Mouse (Mus musculus) neural tube, embryonic 12.5 days (tissue): ENCODE data around the gene Tmem156. TPM values are rescaled to one million over a fixed set of nuclear protein-coding genes. Genes with fewer than 3 reads are reported as not detected.

Experiments
- ATAC-seq: fragments of 200-750 bp; cut with Nextera tagmentation; 2 replicates; pipeline ENCODE4 v1.8.0; 2017; ENCODE audit warnings: low read depth, mild to moderate bottlenecking, moderate TSS enrichment, moderate library complexity; ENCODE audit not compliant: low FRiP score
- H3K27ac ChIP-seq: fragments of 300-500 bp; sonication (generic); 2 replicates; pipeline ENCODE4 v1.5.1; 2016
- H3K27me3 ChIP-seq: fragments of 300-500 bp; sonication (generic); replicated peaks from 2 replicates; pipeline ENCODE4 v1.6.1; 2016; ENCODE audit warnings: mild to moderate bottlenecking
- H3K36me3 ChIP-seq: fragments of 300-500 bp; sonication (generic); 2 replicates; pipeline ENCODE4 v1.6.1; 2016; ENCODE audit warnings: mild to moderate bottlenecking
- H3K4me1 ChIP-seq: fragments of 300-500 bp; sonication (generic); 2 replicates; pipeline ENCODE4 v1.6.1; 2016
- H3K4me2 ChIP-seq: fragments of 300-500 bp; sonication (generic); replicated peaks from 2 replicates; pipeline ENCODE4 v1.6.1; 2016; ENCODE audit warnings: mild to moderate bottlenecking
- H3K4me3 ChIP-seq: fragments of 300-500 bp; sonication (generic); 2 replicates; pipeline ENCODE4 v1.5.1; 2016
- H3K9ac ChIP-seq: fragments of 300-500 bp; sonication (generic); 2 replicates; pipeline ENCODE4 v1.6.1; 2016; ENCODE audit warnings: mild to moderate bottlenecking
- H3K9me3 ChIP-seq: fragments of 300-500 bp; sonication (generic); 2 replicates; pipeline ENCODE4 v1.6.1; 2016; ENCODE audit warnings: mild to moderate bottlenecking
- WGBS: fragments of 180-500 bp; shearing (Covaris S2); methylation state at CpG from one replicate; pipeline ENCODE4 v1.1.7; 2016; 5-methylcytosine and 5-hydroxymethylcytosine counted together
- polyA plus RNA-seq: library from polyadenylated mRNA; unstranded; fragments of >200 nt; fragmentation: Nextera tagmentation; extraction: Ambion mirVana; gene quantifications from 2 replicates; pipeline ENCODE4 v1.2.1, GENCODE M21; 2016

The Tmem156 gene
- polyA plus RNA-seq, 1 experiment from 2014 or later = 0.20 TPM

DNA sequence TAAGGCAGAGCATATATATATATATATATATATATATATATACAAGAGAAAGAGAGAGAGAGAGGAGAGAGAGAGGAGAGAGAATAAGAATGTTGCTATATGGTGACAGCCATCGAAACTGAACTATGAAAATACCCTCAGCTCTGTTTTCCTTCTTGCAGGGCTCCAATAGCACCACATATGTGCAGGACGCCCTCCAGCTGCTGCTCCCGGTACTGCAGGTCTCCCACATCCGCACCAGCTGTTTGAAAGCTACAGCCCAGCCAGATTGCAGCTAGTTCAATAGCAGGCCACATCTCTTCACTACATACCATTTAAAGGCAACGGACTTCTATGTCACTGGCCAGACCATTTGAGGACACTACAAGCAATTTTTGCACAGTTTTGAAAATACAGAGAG, 51.5 kb downstream of the Tmem156 start:
- 70% methylated on average over 5 of the region's 5 CpGs for WGBS
- no peak for ATAC-seq

DNA sequence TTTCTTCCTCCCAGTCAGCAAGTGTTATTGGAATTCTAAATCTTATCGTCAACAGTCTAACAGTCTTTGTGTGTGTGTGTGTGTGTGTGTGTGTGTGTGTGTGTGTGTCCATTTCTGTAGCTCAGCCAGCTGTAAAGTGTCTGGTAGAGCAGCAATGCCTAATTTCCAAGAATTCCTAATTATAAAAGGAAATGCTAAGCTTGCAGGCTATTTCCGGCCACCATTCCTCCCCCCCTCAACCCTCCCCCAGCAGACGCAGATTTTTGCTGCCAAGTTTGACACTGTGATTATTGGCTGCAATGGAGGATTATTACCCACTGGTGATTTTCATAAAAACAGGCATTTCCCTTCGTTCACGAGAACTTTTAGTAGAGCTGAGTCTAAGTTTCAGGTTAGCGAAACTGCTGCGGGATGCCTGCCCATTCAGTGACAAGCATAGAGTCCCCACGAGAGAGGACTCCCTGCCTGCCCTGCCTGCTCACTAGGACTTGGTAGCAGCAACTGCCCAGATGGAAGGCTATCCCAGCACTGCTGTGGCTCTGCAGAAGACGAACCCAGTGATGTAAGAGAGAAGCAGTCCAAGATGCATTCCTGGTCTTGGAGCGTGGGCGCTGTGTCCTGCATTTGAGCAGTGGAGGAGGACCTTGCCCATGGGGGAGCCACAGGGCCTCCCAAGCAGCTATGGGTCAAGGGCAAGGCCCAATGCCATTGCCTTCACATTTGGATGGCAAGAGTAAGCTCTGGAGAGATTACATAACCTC, 52.9 kb downstream of the Tmem156 start:
- no peak overlapping the region for H3K9ac ChIP-seq
- no peak overlapping the region for H3K4me2 ChIP-seq
- no peak for ATAC-seq
- no peaks in the 10 kb centered on the region for H3K4me1 ChIP-seq
- H3K9me3 ChIP-seq = no peaks in the 10 kb centered on the region
- WGBS = 88% methylated on average over 11 of the region's 11 CpGs
- H3K27me3 ChIP-seq = no peaks in the 10 kb centered on the region
- no peak overlapping the region for H3K4me3 ChIP-seq
- H3K36me3 ChIP-seq = no peaks in the 10 kb centered on the region
- no peak overlapping the region for H3K27ac ChIP-seq

More for the DNA sequence above, 51.5 kb downstream of the Tmem156 start:
- Histone ChIP-seq H3K9ac (no peak overlapping the region), H3K36me3 (no peaks in the 10 kb centered on the region), H3K4me3 (no peak overlapping the region), H3K9me3 (no peaks in the 10 kb centered on the region), H3K4me2 (no peak overlapping the region), H3K27me3 (no peaks in the 10 kb centered on the region), H3K27ac (no peak overlapping the region), H3K4me1 (no peaks in the 10 kb centered on the region)

DNA sequence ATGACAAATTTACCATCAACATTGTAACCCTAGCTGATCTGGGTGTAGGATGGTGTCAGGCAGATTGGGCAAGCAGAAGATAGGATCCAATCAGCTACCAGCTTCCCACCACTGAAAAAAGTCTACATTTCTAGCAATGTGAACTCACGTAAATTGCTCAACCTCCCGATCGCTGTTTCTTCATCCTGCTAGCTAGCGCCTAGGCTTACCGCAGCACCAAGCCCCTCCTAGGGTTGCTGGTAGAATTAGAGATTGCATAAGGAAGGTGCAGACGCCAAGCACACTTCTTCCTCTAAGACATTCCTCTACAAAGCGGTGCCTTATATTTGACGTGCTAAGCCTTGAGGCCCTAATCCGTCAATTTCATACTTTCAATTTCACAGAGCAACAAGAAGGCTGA, 53.6 kb downstream of the Tmem156 start:
- H3K4me1 ChIP-seq = no peaks in the 10 kb centered on the region
- no peak overlapping the region for H3K4me2 ChIP-seq
- H3K27me3 ChIP-seq = no peaks in the 10 kb centered on the region
- ATAC-seq = no peak
- H3K4me3 ChIP-seq = no peak overlapping the region
- H3K36me3 ChIP-seq = no peaks in the 10 kb centered on the region
- no peak overlapping the region for H3K9ac ChIP-seq
- no peaks in the 10 kb centered on the region for H3K9me3 ChIP-seq
- H3K27ac ChIP-seq = no peak overlapping the region
- 83% methylated on average over 9 of the region's 9 CpGs for WGBS

DNA sequence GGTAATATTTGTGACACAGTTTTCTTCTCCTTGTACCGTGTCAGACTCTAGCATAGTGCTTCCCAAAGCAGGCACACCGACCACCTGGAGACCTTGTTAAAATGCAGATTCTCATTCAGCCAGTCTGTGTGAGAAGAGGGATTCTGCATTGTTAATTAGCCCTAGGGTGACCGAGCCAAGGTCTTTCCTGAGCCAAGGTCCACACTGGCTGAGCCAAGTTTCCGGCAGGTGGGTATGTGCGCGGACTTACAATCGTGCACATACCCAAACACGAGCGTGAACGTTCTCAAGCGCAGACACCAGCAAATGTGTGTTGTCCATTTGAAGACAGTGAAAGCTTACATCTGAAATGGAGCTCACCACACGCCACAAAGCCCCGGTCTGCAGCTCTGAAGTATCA, 55.3 kb downstream of the Tmem156 start:
- ATAC-seq = no peak
- H3K9ac ChIP-seq = no peak overlapping the region
- no peaks in the 10 kb centered on the region for H3K27me3 ChIP-seq
- WGBS = 71% methylated on average over 13 of the region's 13 CpGs
- H3K9me3 ChIP-seq = no peaks in the 10 kb centered on the region
- no peaks in the 10 kb centered on the region for H3K4me1 ChIP-seq
- no peak overlapping the region for H3K27ac ChIP-seq
- no peak overlapping the region for H3K4me2 ChIP-seq
- H3K36me3 ChIP-seq = no peaks in the 10 kb centered on the region
- H3K4me3 ChIP-seq = no peak overlapping the region

DNA sequence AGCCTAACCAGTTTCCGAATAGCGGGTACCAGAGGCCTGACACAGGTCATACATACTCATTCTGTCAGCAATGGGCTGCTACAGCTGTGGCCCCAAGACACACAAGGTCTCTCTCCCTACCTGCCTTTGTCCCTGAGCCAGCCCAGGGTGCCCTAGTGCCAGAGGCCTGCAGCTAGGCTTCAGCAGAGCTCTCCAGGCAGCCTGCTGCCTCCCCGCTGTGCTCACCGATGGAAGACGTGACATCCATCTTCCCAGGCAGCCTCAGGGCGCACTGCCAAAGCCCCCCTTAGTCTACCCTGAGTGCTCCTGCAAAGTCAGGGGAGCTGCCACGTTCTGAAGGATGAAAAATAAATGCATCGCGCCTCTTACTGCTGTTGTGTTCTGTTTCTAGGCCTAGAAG, 63.9 kb downstream of the Tmem156 start:
- 40% methylated on average over 9 of the region's 9 CpGs for WGBS
- Histone ChIP-seq H3K4me3 (no peak overlapping the region), H3K36me3 (no peaks in the 10 kb centered on the region), H3K9ac (no peak overlapping the region), H3K27ac (peak overlapping the region; percentile 47), H3K27me3 (no peaks in the 10 kb centered on the region), H3K4me2 (0 out of 2 replicates have a peak overlapping the region, but pooled peaks have one; percentile 9), H3K4me1 (peaks cover 14% of the 10 kb centered on the region), H3K9me3 (no peaks in the 10 kb centered on the region)
- ATAC-seq = peak; percentile 77; the same call in 1 of the 2 replicates

DNA sequence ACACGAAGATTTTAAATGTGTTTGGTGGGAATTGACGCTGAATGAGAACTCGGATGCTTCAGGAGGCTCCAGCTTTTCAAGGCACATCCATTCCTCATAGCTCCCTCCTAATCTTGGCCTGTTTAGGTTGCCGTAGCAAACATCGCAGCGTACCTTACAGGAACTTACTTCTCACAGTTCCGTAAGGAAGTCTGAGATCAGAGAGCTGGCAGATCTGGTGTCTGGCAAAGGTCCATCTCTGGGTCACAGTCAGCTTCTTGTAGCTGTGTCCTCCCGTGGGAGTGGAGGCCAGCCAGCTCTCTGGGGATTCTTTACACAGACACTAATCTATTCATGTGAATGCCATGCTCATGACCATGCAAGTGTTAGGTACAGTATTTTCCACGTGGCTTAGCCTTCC, 65.2 kb downstream of the Tmem156 start:
- H3K4me3 ChIP-seq = no peak overlapping the region
- 82% methylated on average over 9 of the region's 9 CpGs for WGBS
- no peaks in the 10 kb centered on the region for H3K9me3 ChIP-seq
- ATAC-seq = no peak
- H3K9ac ChIP-seq = no peak overlapping the region
- no peak overlapping the region for H3K4me2 ChIP-seq
- no peak overlapping the region for H3K27ac ChIP-seq
- no peaks in the 10 kb centered on the region for H3K36me3 ChIP-seq
- H3K27me3 ChIP-seq = no peaks in the 10 kb centered on the region
- peaks cover 14% of the 10 kb centered on the region for H3K4me1 ChIP-seq

DNA sequence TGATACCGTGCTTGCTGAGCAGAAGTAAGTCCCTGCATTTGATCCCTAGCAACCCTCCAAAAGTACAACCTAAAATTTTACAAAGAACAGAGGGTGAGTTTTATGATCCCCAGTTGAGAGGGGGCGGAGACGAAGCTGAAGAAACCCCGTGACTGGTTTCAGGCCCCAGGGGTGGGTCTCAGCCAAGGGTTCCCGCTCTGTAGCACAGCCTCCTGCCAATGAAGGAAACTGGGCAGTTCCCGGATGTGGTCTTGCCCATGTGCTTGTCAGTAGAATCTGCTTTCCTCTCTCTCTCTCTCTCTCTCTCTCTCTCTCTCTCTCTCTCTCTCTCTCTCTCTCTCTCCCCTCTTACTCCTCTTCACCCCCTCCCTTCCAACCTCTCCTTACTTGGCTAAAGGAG, 66.0 kb downstream of the Tmem156 start:
- H3K4me3 ChIP-seq = no peak overlapping the region

DNA sequence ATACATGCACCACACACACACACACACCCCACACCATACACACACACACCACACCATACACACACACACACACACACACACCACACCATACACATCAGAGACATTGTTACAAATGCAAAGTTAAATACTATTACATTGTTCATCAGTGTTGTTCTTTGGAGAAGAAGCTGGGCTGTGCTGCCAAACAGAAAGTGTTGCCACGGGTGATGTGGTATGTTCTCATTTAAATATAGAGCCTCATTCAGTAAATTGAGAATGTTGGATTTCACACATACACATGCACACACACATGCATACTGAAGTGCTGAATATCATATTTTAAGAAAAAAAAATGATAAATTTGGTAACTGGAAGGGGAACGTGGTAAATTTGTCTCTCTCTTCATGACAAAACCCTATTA, 67.3 kb downstream of the Tmem156 start:
- no peaks in the 10 kb centered on the region for H3K9me3 ChIP-seq
- H3K4me1 ChIP-seq = peaks cover 14% of the 10 kb centered on the region
- H3K27ac ChIP-seq = no peak overlapping the region
- H3K36me3 ChIP-seq = no peaks in the 10 kb centered on the region
- no peaks in the 10 kb centered on the region for H3K27me3 ChIP-seq
- WGBS = 76% methylated on average over 2 of the region's 2 CpGs
- H3K4me3 ChIP-seq = no peak overlapping the region
- no peak overlapping the region for H3K9ac ChIP-seq
- ATAC-seq = no peak
- no peak overlapping the region for H3K4me2 ChIP-seq

More for the DNA sequence above, 66.0 kb downstream of the Tmem156 start:
- Histone ChIP-seq H3K27ac (no peak overlapping the region), H3K4me2 (no peak overlapping the region), H3K9me3 (no peaks in the 10 kb centered on the region), H3K4me1 (peaks cover 14% of the 10 kb centered on the region), H3K36me3 (no peaks in the 10 kb centered on the region), H3K9ac (no peak overlapping the region), H3K27me3 (no peaks in the 10 kb centered on the region)
- no peak for ATAC-seq
- WGBS = 47% methylated on average over 6 of the region's 6 CpGs

DNA sequence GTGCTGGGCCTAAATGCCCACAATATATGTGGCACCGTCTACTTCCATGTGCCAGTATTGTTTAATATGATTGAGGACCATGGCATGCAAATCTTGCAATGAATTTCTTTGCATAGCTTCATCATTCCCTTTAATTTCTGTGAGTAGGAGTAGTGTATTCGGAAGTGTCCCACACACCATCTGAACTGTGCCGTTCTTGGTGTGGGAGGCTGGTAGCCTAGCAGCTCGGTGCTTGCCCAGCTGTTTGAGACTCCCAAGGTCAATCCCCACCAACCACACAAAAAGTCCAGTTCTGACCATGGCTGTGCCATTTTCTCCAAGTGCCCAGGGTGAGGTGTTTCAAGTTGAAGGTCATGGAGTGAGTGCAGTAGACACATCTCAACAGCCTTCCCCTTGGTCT, 69.9 kb downstream of the Tmem156 start:
- H3K9ac ChIP-seq = no peak overlapping the region
- WGBS = 92% methylated on average over 4 of the region's 4 CpGs
- H3K4me3 ChIP-seq = no peak overlapping the region
- no peak overlapping the region for H3K27ac ChIP-seq
- H3K36me3 ChIP-seq = no peaks in the 10 kb centered on the region
- H3K27me3 ChIP-seq = no peaks in the 10 kb centered on the region
- H3K4me2 ChIP-seq = no peak overlapping the region
- no peaks in the 10 kb centered on the region for H3K9me3 ChIP-seq
- no peak for ATAC-seq
- no peaks in the 10 kb centered on the region; the same call in 1 of the 2 replicates for H3K4me1 ChIP-seq

DNA sequence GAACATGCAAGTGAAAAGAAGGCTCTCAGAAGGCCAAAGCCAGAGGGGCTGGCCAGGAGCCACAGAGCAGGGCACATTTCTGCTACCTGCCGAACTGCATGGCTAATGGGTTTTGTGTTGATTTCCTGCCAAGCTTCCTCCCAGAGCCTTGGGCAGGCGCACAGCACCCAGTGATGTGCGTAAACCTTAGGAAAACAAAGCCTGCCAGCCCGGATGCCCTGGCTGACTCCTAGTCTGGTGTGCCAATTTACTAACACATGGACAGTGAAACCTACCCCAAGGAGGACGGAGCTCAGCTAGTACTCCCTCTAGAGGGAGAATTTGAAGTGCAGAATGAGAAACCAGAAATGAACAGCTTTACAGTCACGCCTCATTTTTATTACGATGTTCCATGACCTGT, 72.1 kb downstream of the Tmem156 start:
- ATAC-seq = 0 out of 2 replicates have a peak, but pooled peaks have one; percentile 61
- Histone ChIP-seq H3K27ac (no peak overlapping the region), H3K4me3 (no peak overlapping the region), H3K4me1 (no peaks in the 10 kb centered on the region; the same call in 1 of the 2 replicates), H3K27me3 (no peaks in the 10 kb centered on the region), H3K9me3 (no peaks in the 10 kb centered on the region), H3K9ac (no peak overlapping the region), H3K4me2 (no peak overlapping the region), H3K36me3 (no peaks in the 10 kb centered on the region)
- WGBS = 60% methylated on average over 7 of the region's 7 CpGs

DNA sequence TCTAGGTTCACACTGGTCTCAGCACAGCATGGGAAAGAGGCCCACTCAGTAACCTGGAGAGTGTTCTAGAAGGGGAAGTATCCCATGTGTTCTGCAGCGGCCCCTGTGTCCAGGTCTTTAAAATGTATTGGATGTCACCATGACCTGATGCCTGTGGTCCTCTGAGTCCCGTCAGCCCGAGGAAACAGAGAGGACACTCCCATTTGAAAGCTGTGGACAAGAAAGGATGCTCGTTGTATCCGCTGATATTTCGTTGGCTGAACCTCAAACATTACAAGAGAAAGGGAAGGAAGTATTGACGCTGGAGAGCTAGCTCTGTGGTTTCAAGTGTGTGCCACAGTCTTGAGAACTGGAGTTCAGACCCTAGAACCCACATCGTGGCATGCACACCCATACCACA, 72.8 kb downstream of the Tmem156 start:
- Histone ChIP-seq H3K4me3 (no peak overlapping the region), H3K4me1 (no peaks in the 10 kb centered on the region; the same call in 1 of the 2 replicates), H3K27me3 (no peaks in the 10 kb centered on the region), H3K27ac (no peak overlapping the region), H3K36me3 (no peaks in the 10 kb centered on the region), H3K9ac (no peak overlapping the region), H3K4me2 (no peak overlapping the region), H3K9me3 (no peaks in the 10 kb centered on the region)
- ATAC-seq = no peak
- WGBS = 83% methylated on average over 8 of the region's 8 CpGs

DNA sequence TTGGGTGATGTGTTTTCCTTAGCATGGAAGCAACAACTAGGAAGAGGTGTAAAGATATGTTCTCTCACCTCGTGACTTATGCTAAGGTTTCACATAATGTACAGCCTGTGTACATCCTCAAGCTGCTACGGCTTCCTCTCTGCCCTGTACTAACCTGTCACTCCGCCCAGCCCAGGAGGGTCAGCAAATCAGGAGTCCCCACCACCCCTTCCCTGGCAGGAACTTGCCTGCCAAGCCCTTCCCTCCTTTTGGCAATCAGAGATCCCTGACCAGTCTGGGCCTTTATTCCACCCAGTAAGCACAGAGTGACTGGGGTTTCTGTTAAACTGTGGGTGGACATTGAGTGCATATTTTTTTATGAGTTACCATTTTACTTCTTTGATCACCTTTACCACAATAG, 76.4 kb downstream of the Tmem156 start:
- no peak overlapping the region for H3K4me2 ChIP-seq
- no peak overlapping the region for H3K27ac ChIP-seq
- H3K27me3 ChIP-seq = no peaks in the 10 kb centered on the region
- no peak overlapping the region for H3K4me3 ChIP-seq
- no peaks in the 10 kb centered on the region for H3K9me3 ChIP-seq
- H3K4me1 ChIP-seq = no peaks in the 10 kb centered on the region; the same call in 1 of the 2 replicates
- no peak for ATAC-seq
- H3K9ac ChIP-seq = no peak overlapping the region
- WGBS = 91% methylated on average over 3 of the region's 3 CpGs
- no peaks in the 10 kb centered on the region for H3K36me3 ChIP-seq
